Mouse (Mus musculus): Measurements from ENCODE around the gene Hsf5.

The Hsf5 gene

GRCm38 (mm10) chr11:87642865-87643264 is 25.9 kb downstream of the Hsf5 start:
- no peak for DNase-seq

GRCm38 (mm10) chr11:87654693-87655092 is 37.7 kb downstream of the Hsf5 start:
- DNase-seq, result no peak

DNA sequence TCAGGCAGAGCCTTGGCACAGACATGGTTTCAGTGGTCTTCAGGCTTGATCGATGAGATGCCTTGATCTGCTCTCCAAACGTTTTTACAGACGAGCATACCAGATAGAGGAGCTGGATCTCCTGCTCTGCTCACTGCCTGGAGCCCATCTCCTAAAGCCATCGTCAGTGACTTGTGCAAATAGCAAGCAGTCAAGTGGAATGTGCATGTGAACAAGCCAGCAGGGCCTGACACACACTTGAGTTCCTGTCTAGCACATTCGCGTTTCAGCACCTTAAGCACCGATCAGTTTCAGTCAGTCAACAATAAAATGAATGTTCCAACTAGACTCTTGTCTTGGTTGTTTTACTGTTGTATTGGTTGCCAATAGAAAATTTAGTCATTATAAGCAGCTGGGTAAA is 42.3 kb downstream of the Hsf5 start:
- DNase-seq, result no peak

DNA sequence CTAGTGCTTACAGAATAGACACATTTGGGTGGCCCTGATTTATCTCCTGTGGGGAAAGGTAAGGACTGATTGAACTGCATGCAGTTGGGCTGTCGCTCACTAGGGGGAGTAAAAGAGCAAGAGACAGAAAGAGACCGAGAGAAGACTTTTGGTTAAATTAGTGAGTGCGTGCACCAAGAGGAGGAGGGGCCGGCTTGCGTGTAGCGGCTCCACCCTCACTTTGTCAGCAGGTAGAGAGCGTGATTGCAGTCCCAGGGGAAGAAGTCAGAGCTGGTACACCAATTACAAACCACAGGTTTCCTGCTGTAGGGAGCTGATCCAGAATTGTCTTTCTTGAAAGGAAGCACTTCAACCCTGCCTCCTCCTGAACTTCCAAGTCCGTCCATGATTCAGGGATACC is 45.4 kb downstream of the Hsf5 start, which contains the start of gene Rnf43:
Gene Rnf43, plus strand, starts transcription at position 316 of the 400 bp plus-strand sequence.
- peak; percentile 77 for DNase-seq

GRCm38 (mm10) chr11:87662822-87663221 is 45.9 kb downstream of the Hsf5 start:
- DNase-seq, result no peak

- DNase-seq, result no peak
Observed at GRCm38 (mm10) chr11:87663948-87664347, 47.0 kb downstream of the Hsf5 start.

GRCm38 (mm10) chr11:87664521-87664920 is 47.6 kb downstream of the Hsf5 start:
- no peak for DNase-seq

DNA sequence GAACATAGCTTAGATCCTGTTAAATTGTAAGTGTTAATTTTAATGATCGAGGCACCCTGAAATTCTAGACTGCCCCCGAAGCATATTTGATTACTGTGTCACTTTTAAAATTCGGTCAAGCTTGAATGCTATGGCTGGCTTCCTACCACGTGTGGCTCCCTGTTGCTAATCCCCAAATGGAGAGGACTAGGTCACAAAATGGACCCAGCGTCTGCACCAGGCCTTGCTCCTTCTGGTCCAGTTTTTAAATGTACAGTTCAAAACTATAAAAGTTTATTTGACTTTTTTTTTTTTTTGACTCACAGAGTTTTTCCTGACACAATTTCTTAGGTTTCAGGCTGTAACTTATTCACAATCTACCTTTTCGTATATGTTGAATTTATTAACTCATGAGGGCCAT is 48.3 kb downstream of the Hsf5 start:
- no peak for DNase-seq

- DNase-seq, result no peak
Observed at GRCm38 (mm10) chr11:87665658-87666057, 48.7 kb downstream of the Hsf5 start.

DNA sequence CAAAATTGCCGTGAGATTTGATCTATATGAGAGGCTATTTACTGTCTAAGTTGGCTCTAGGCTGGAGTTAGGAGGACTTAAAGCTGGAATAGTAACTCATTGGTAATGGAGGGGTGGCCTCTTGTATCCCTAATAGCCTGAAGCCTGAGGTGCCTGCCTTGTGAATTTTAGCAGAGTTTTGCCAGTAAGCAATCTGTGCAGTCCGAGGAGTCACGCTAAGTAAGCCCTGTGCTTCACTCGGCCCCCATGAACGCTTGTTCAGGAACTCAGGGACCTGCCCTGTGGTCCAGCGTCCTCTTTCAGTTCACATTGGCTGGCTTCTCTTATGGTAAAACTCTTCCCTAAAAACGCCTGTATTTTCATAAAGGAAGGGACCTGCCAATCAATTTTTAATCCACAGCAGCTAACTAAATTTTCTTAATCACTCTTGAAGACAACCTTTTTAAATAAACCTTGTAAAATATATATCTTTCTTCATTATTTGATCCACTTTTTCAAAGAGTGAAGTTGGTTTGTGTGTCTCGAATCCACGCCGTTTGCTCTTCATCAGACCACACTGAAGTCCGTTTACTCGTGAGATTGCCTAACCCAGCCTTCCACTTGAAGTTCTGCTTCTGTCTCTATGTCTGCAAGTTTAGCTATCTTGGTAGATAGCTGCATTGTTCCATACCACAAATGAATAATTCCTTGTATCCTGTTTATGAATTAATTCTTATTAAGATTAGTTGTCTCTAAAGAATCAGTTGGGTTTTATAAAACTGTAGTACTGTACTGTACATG is 49.5 kb downstream of the Hsf5 start:
- no peak for DNase-seq

- no peak for DNase-seq
Observed at GRCm38 (mm10) chr11:87667107-87668090, 50.4 kb downstream of the Hsf5 start.

DNA sequence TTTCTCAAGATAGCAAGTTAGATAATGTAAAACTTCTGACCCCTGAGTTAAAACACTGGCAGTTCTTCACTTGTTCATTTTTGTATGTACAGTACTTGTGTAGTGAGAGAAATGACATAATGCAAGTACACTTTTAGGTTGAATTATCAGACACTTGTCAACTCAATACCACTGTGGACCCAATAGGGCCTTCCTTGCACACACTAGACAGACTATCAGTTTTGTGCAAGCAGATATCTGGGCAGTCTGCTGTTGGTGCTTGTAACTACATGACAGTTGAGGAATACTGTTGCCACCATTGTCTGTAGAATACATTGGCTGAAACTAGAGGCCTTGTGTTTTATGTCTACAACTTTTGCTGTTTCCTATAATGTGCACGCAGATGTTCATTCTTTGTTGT is 56.3 kb downstream of the Hsf5 start:
- DNase-seq, result no peak

DNA sequence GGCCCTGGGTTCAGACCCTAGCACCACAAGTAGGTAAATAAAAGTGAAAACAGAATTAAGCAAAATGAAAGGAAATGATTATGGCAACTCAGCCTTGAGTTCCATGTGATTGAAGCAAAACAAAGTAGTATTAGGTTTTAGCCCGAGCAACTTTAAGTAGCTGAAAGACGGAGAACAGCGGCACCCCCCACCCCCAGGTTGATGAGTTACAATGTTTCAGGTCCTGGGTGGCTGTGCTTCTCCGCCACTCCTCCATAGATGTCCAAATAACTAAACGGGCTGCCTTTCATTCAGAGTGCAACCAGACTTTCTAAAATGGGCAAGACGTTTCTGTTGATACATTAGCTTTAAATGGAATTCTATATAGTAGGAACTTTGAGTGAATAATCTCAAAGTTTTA is 58.6 kb downstream of the Hsf5 start:
- no peak for DNase-seq

DNA sequence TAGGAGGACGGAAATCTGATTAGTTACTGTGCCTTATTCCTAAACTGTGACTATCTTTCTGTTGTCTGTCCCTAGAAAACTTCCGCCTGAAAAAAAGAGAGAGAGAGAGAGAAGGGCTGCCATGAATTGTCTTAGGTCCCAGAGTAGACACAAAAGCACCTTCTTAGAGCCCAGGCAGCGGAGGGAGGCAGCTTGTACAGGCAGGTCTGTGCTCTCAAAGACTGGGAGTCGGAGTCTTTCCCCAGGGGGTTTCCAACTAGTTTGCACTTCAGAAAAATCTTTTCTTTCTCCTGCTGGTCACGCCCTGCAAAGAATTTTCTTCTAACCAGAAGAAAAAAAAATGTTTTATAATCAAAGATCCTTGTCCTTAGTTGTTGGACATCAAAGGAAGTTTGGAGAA is 60.8 kb downstream of the Hsf5 start:
- DNase-seq, result no peak

- no peak for DNase-seq
Observed at GRCm38 (mm10) chr11:87678545-87678944, 61.6 kb downstream of the Hsf5 start.

- DNase-seq, result no peak
Observed at GRCm38 (mm10) chr11:87678976-87679375, 62.0 kb downstream of the Hsf5 start.

DNA sequence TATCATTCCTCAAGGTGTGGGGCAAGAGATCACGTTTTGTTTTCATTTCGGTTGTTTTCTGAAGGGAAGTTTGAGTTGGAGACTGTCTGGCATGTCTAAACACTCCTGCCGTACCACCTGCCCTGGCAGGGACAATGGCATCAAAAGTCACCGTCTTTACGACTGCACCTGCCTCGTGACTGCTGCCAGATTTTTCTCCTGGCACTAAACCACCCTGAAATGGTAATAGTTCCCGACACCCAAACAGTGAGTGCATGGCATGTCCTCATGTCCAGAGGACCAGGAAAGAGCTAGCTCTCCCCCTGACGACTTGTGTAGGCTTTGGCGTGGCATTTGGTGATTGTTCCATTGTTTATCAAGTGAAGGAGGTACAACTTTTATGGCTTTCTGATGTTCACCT is 63.8 kb downstream of the Hsf5 start:
- no peak for DNase-seq

GRCm38 (mm10) chr11:87682096-87682495 is 65.1 kb downstream of the Hsf5 start:
- no peak for DNase-seq

- DNase-seq, result no peak
Observed at GRCm38 (mm10) chr11:87682838-87683571, 66.0 kb downstream of the Hsf5 start.

- no peak for DNase-seq
Observed at GRCm38 (mm10) chr11:87686407-87686806, 69.4 kb downstream of the Hsf5 start.

DNA sequence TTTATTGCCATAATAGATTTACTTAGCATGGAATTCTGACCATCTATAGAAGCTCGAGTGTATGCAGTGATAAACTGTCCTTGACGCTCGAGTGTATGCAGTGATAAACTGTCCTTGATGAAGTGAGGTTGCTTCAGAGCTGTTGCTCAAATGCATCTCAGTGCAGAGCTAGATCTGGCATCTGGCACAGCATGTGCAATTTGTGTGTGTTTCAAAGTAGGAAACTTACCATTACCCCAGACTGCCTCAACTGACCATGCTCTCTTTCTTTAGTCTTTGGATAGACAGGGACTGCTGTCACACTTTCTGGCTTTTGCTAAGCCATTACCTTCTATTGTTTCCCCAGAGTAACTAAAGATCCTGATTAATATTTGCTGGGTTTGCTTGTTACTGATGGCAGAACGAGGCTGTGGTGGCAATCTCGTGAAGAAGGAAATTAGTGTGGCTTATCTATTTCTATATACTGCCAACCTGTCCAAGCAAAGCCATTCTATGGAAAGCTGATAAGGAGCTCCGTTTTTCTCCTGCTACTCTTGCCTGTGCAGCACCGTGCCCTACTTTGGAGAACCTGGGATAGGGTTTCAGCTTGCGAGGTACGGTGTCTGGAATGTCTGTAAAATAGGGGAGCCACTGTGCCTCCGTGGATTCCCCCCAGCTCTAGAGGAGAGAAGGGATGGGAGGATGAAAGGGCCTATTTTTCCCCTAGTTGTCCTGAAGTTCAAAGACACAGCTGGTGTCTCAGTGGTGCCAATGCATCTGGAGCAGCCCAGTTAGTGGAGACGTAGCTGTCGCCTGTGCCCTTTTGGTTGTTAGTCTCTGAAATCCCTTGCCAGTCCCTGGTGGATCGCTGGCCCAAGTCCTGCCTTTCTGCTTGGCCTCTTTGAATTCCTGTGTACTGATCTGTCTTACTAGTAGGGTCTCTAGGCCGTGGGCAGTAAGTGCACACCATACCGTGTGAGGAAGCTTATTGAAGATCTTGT is 70.6 kb downstream of the Hsf5 start:
- no peak for DNase-seq

All from right cerebral cortex, postnatal 14 days (tissue).